Mouse (Mus musculus): ENCODE results near the gene E2f3. TPM values are rescaled to one million over a fixed set of nuclear protein-coding genes. Genes with fewer than 3 reads are reported as not detected.

E2f3 gene
- polyA plus RNA-seq, 1 experiment from 2014 or later, result 11.5 TPM

- Histone ChIP-seq H3K9me3 (replicated peaks) (no peaks in the 10 kb centered on the region), H3K4me2 (no peak overlapping the region), H3K9ac (no peak overlapping the region), H3K4me1 (0 out of 2 replicates have a peak, but pooled peaks cover 4% of the 10 kb centered on the region), H3K27me3 (no peaks in the 10 kb centered on the region), H3K27ac (0 out of 2 replicates have a peak overlapping the region, but pooled peaks have one; percentile 31), H3K4me3 (no peak overlapping the region), H3K36me3 (ENCODE audit: poor library complexity, severe bottlenecking) (peaks cover 27% of the 10 kb centered on the region; the same call in 1 of the 2 replicates)
- peak; percentile 52; the same call in 1 of the 2 replicates for ATAC-seq
- WGBS, result 84% methylated on average over 8 of the region's 8 CpGs
These were observed 39.8 kb downstream of the E2f3 start for GRCm38 (mm10) chr13:29946045-29946444.

- H3K4me2 ChIP-seq, result no peak overlapping the region
- no peaks in the 10 kb centered on the region for H3K9me3 ChIP-seq (replicated peaks)
- H3K4me3 ChIP-seq, result no peak overlapping the region
- H3K9ac ChIP-seq, result no peak overlapping the region
- H3K4me1 ChIP-seq, result 0 out of 2 replicates have a peak, but pooled peaks cover 4% of the 10 kb centered on the region
- no peaks in the 10 kb centered on the region for H3K27me3 ChIP-seq
- H3K36me3 ChIP-seq (ENCODE audit: poor library complexity, severe bottlenecking), result peaks cover 24% of the 10 kb centered on the region; the same call in 1 of the 2 replicates
- H3K27ac ChIP-seq, result no peak overlapping the region
- ATAC-seq, result no peak
- WGBS, result 81% methylated on average over 9 of the region's 9 CpGs
These were observed 40.8 kb downstream of the E2f3 start for GRCm38 (mm10) chr13:29944915-29945570.

GRCm38 (mm10) chr13:29944493-29944892 is 41.4 kb downstream of the E2f3 start:
- no peak overlapping the region for H3K27ac ChIP-seq
- H3K4me2 ChIP-seq, result no peak overlapping the region
- no peak for ATAC-seq
- H3K36me3 ChIP-seq (ENCODE audit: poor library complexity, severe bottlenecking), result peaks cover 24% of the 10 kb centered on the region; the same call in 1 of the 2 replicates
- H3K9me3 ChIP-seq (replicated peaks), result no peaks in the 10 kb centered on the region
- 91% methylated on average over 8 of the region's 8 CpGs for WGBS
- H3K4me3 ChIP-seq, result no peak overlapping the region
- H3K9ac ChIP-seq, result no peak overlapping the region
- 0 out of 2 replicates have a peak, but pooled peaks cover 4% of the 10 kb centered on the region for H3K4me1 ChIP-seq
- H3K27me3 ChIP-seq, result no peaks in the 10 kb centered on the region

- WGBS, result 85% methylated on average over 3 of the region's 3 CpGs
- H3K9me3 ChIP-seq (replicated peaks), result no peaks in the 10 kb centered on the region
- no peak overlapping the region for H3K27ac ChIP-seq
- peaks cover 24% of the 10 kb centered on the region; the same call in 1 of the 2 replicates for H3K36me3 ChIP-seq (ENCODE audit: poor library complexity, severe bottlenecking)
- H3K4me3 ChIP-seq, result no peak overlapping the region
- H3K4me2 ChIP-seq, result no peak overlapping the region
- no peak overlapping the region for H3K9ac ChIP-seq
- no peaks in the 10 kb centered on the region for H3K27me3 ChIP-seq
- H3K4me1 ChIP-seq, result 0 out of 2 replicates have a peak, but pooled peaks cover 4% of the 10 kb centered on the region
- ATAC-seq, result no peak; the same call in none of the 2 replicates
These were observed 42.3 kb downstream of the E2f3 start for GRCm38 (mm10) chr13:29943541-29944039.

- no peak overlapping the region for H3K4me2 ChIP-seq
- H3K9me3 ChIP-seq (replicated peaks), result no peaks in the 10 kb centered on the region; the same call in 1 of the 2 replicates
- no peak for ATAC-seq
- peaks cover 33% of the 10 kb centered on the region for H3K36me3 ChIP-seq (ENCODE audit: poor library complexity, severe bottlenecking)
- no peaks in the 10 kb centered on the region for H3K4me1 ChIP-seq
- H3K27me3 ChIP-seq, result no peaks in the 10 kb centered on the region
- WGBS, result 90% methylated on average over 7 of the region's 7 CpGs
- no peak overlapping the region for H3K9ac ChIP-seq
- no peak overlapping the region for H3K4me3 ChIP-seq
- no peak overlapping the region for H3K27ac ChIP-seq
These were observed 45.8 kb downstream of the E2f3 start for GRCm38 (mm10) chr13:29940071-29940470.

- no peak overlapping the region for H3K4me2 ChIP-seq
- H3K36me3 ChIP-seq (ENCODE audit: poor library complexity, severe bottlenecking), result peaks cover 33% of the 10 kb centered on the region
- no peaks in the 10 kb centered on the region for H3K27me3 ChIP-seq
- no peaks in the 10 kb centered on the region for H3K4me1 ChIP-seq
- H3K27ac ChIP-seq, result no peak overlapping the region
- no peak overlapping the region for H3K4me3 ChIP-seq
- no peaks in the 10 kb centered on the region; the same call in 1 of the 2 replicates for H3K9me3 ChIP-seq (replicated peaks)
- H3K9ac ChIP-seq, result no peak overlapping the region
- WGBS, result 86% methylated on average over 4 of the region's 4 CpGs
- ATAC-seq, result no peak
These were observed 46.5 kb downstream of the E2f3 start for GRCm38 (mm10) chr13:29939399-29939798.

GRCm38 (mm10) chr13:29938776-29939175 is 47.1 kb downstream of the E2f3 start:
- Histone ChIP-seq H3K4me1 (no peaks in the 10 kb centered on the region), H3K9ac (no peak overlapping the region), H3K9me3 (replicated peaks) (no peaks in the 10 kb centered on the region; the same call in 1 of the 2 replicates), H3K4me3 (no peak overlapping the region), H3K27me3 (no peaks in the 10 kb centered on the region), H3K27ac (no peak overlapping the region), H3K4me2 (no peak overlapping the region), H3K36me3 (ENCODE audit: poor library complexity, severe bottlenecking) (peaks cover 33% of the 10 kb centered on the region)
- ATAC-seq, result no peak
- 92% methylated on average over 6 of the region's 6 CpGs for WGBS

- no peak for ATAC-seq
- Histone ChIP-seq H3K9me3 (replicated peaks) (no peaks in the 10 kb centered on the region), H3K27me3 (no peaks in the 10 kb centered on the region), H3K4me3 (no peak overlapping the region), H3K4me2 (no peak overlapping the region), H3K36me3 (ENCODE audit: poor library complexity, severe bottlenecking) (0 out of 2 replicates have a peak, but pooled peaks cover 3% of the 10 kb centered on the region), H3K4me1 (no peaks in the 10 kb centered on the region), H3K27ac (no peak overlapping the region), H3K9ac (no peak overlapping the region)
- 68% methylated on average over 3 of the region's 3 CpGs for WGBS
These were observed 59.7 kb downstream of the E2f3 start for GRCm38 (mm10) chr13:29926168-29926567.

- peaks cover 42% of the 10 kb centered on the region for H3K36me3 ChIP-seq (ENCODE audit: poor library complexity, severe bottlenecking)
- no peak overlapping the region for H3K27ac ChIP-seq
- H3K27me3 ChIP-seq, result no peaks in the 10 kb centered on the region
- H3K4me1 ChIP-seq, result no peaks in the 10 kb centered on the region
- H3K9ac ChIP-seq, result no peak overlapping the region
- no peaks in the 10 kb centered on the region for H3K9me3 ChIP-seq (replicated peaks)
- ATAC-seq, result no peak
- H3K4me2 ChIP-seq, result no peak overlapping the region
- no peak overlapping the region for H3K4me3 ChIP-seq
- WGBS, result 92% methylated on average over 7 of the region's 7 CpGs
These were observed 66.0 kb downstream of the E2f3 start for GRCm38 (mm10) chr13:29919841-29920240.

GRCm38 (mm10) chr13:29916561-29916960 is 69.3 kb downstream of the E2f3 start:
- Histone ChIP-seq H3K4me1 (no peaks in the 10 kb centered on the region), H3K4me2 (no peak overlapping the region), H3K27me3 (no peaks in the 10 kb centered on the region), H3K27ac (no peak overlapping the region), H3K9me3 (replicated peaks) (no peaks in the 10 kb centered on the region), H3K4me3 (no peak overlapping the region), H3K9ac (no peak overlapping the region), H3K36me3 (ENCODE audit: poor library complexity, severe bottlenecking) (peaks cover 71% of the 10 kb centered on the region)
- WGBS, result 78% methylated on average over 1 of the region's 1 CpGs
- ATAC-seq, result no peak

GRCm38 (mm10) chr13:29913606-29914005 is 72.3 kb downstream of the E2f3 start:
- no peak for ATAC-seq
- H3K27me3 ChIP-seq, result no peaks in the 10 kb centered on the region
- H3K9ac ChIP-seq, result no peak overlapping the region
- no peaks in the 10 kb centered on the region for H3K4me1 ChIP-seq
- 88% methylated on average over 10 of the region's 10 CpGs for WGBS
- no peak overlapping the region for H3K27ac ChIP-seq
- no peak overlapping the region for H3K4me3 ChIP-seq
- peaks cover 89% of the 10 kb centered on the region for H3K36me3 ChIP-seq (ENCODE audit: poor library complexity, severe bottlenecking)
- H3K9me3 ChIP-seq (replicated peaks), result no peaks in the 10 kb centered on the region
- no peak overlapping the region for H3K4me2 ChIP-seq

GRCm38 (mm10) chr13:29913061-29913460 is 72.8 kb downstream of the E2f3 start:
- Histone ChIP-seq H3K27ac (no peak overlapping the region), H3K4me3 (no peak overlapping the region), H3K4me1 (no peaks in the 10 kb centered on the region), H3K36me3 (ENCODE audit: poor library complexity, severe bottlenecking) (peaks cover 89% of the 10 kb centered on the region), H3K4me2 (no peak overlapping the region), H3K9ac (no peak overlapping the region), H3K27me3 (no peaks in the 10 kb centered on the region), H3K9me3 (replicated peaks) (no peaks in the 10 kb centered on the region)
- ATAC-seq, result no peak
- 96% methylated on average over 10 of the region's 10 CpGs for WGBS

All from forebrain, embryonic 13.5 days (tissue).